Mouse (Mus musculus): ENCODE measurements around the gene C8b.

Gene C8b

GRCm38 (mm10) chr4:104766065-104766464, at the start of gene C8b:
TSS of gene C8b (plus strand) at chr4:104766317.
- DNase-seq: no peak

GRCm38 (mm10) chr4:104716506-104716905, 49.6 kb upstream of the C8b start:
- no peak for DNase-seq

GRCm38 (mm10) chr4:104718973-104719795, 46.9 kb upstream of the C8b start:
- no peak for DNase-seq

- DNase-seq: no peak
These were observed 42.5 kb upstream of the C8b start for GRCm38 (mm10) chr4:104723527-104724045.

GRCm38 (mm10) chr4:104724258-104724657, 41.9 kb upstream of the C8b start:
- DNase-seq: no peak

- no peak for DNase-seq
These were observed 40.4 kb upstream of the C8b start for GRCm38 (mm10) chr4:104725673-104726072.

GRCm38 (mm10) chr4:104729185-104729584, 36.9 kb upstream of the C8b start:
- no peak for DNase-seq

GRCm38 (mm10) chr4:104746500-104746899, 19.6 kb upstream of the C8b start:
- no peak for DNase-seq

GRCm38 (mm10) chr4:104754090-104754489, 12.0 kb upstream of the C8b start:
- no peak for DNase-seq

- DNase-seq: no peak
These were observed 5.1 kb upstream of the C8b start for GRCm38 (mm10) chr4:104760878-104761624.

GRCm38 (mm10) chr4:104768190-104768589, 2.1 kb downstream of the C8b start:
- no peak for DNase-seq

GRCm38 (mm10) chr4:104769602-104770001, 3.5 kb downstream of the C8b start:
- DNase-seq: no peak

GRCm38 (mm10) chr4:104770331-104770730, 4.2 kb downstream of the C8b start:
- DNase-seq: no peak

- no peak for DNase-seq
These were observed 9.5 kb downstream of the C8b start for GRCm38 (mm10) chr4:104775601-104776000.

GRCm38 (mm10) chr4:104779460-104779859, 13.3 kb downstream of the C8b start:
- DNase-seq: no peak

GRCm38 (mm10) chr4:104781441-104781840, 15.3 kb downstream of the C8b start:
- no peak for DNase-seq

GRCm38 (mm10) chr4:104782346-104782745, 16.2 kb downstream of the C8b start:
- DNase-seq: no peak

GRCm38 (mm10) chr4:104792111-104792510, 26.0 kb downstream of the C8b start:
- no peak for DNase-seq

GRCm38 (mm10) chr4:104798951-104799350, 32.8 kb downstream of the C8b start:
- DNase-seq: no peak

GRCm38 (mm10) chr4:104801625-104802024, 35.5 kb downstream of the C8b start:
- DNase-seq: no peak

GRCm38 (mm10) chr4:104804100-104804499, 38.0 kb downstream of the C8b start:
- DNase-seq: no peak

GRCm38 (mm10) chr4:104805414-104806257, 39.5 kb downstream of the C8b start:
- DNase-seq: no peak

- no peak for DNase-seq
These were observed 44.7 kb downstream of the C8b start for GRCm38 (mm10) chr4:104810710-104811286.
